In genomic region chr7:17019426-17020166, GRCm38 (mm10) we compare ENCODE assay signal across 29 mouse cellular contexts. TPM values are rescaled to one million over a fixed set of nuclear protein-coding genes. Genes with fewer than 3 reads are reported as not detected.
DNase-seq lines count a peak whose midpoint lies in the region; ATAC-seq and TF ChIP-seq lines count a peak whose summit lies in the region.
"Had no signal": no experiment of that assay in that cellular context is flagged by ENCODE, and none has a peak within 500 bp of the region (broad histone marks: within the 10 kb centered on the region; RNA-seq: fewer than 3 reads in every experiment).

No protein-coding gene starts in this region.

- 90% methylated on average over 7 of the region's 7 CpGs for WGBS in embryonic facial prominence, embryonic 13.5 days
- WGBS in embryonic facial prominence, embryonic 10.5 days, result 89% methylated on average over 7 of the region's 7 CpGs
- WGBS in neural tube, embryonic 15.5 days, result 88% methylated on average over 7 of the region's 7 CpGs

- no peak for DNase-seq in embryonic facial prominence, embryonic 10.5 days (ENCODE audit: low spot score)
- no peak for DNase-seq in layer of hippocampus, adult 2 months (ENCODE audit: low spot score in 2 of 2)
- DNase-seq in layer of hippocampus, postnatal 14 days (ENCODE audit: low spot score in 2 of 2), result no peak
- peak; percentile 42 for DNase-seq in brain, adult 2 months (ENCODE audit: low read depth, low spot score)
- peak; percentile 38 to 41 for DNase-seq in cerebellum, postnatal 25 days
- no peak for DNase-seq in kidney, postnatal 36 days
- DNase-seq: adrenal gland, adult 8-10 months; embryo, embryonic 11 days; gastrocnemius, postnatal 10 days; kidney, adult 18-20 months; kidney, postnatal 25 days; layer of hippocampus, postnatal 36 days; lung, postnatal 4 days; midbrain, embryonic 14.5 days; retina, postnatal 1 day; right cerebral cortex, postnatal 14 days had no signal

- no peaks in the 10 kb centered on the region for H3K27me3 ChIP-seq in embryonic facial prominence, embryonic 13.5 days
- H3K27me3 ChIP-seq in embryonic facial prominence, embryonic 10.5 days (replicated peaks; ENCODE audit: low read depth, poor library complexity, severe bottlenecking), result no peaks in the 10 kb centered on the region
- no peaks in the 10 kb centered on the region for H3K27me3 ChIP-seq in neural tube, embryonic 15.5 days (replicated peaks)
- H3K27me3 ChIP-seq: CH12.LX; kidney, embryonic 15.5 days; lung, embryonic 15.5 days had no signal

- H3K9ac ChIP-seq in embryonic facial prominence, embryonic 13.5 days, result 0 out of 2 replicates have a peak overlapping the region, but pooled peaks have one; percentile 27
- no peak overlapping the region for H3K9ac ChIP-seq in neural tube, embryonic 15.5 days (replicated peaks)
- H3K9ac ChIP-seq: kidney, embryonic 15.5 days; lung, embryonic 15.5 days had no signal

- H3K27ac ChIP-seq in embryonic facial prominence, embryonic 13.5 days, result no peak overlapping the region
- H3K27ac ChIP-seq in embryonic facial prominence, embryonic 10.5 days (replicated peaks), result no peak overlapping the region
- peak overlapping the region; percentile 55; the same call in 1 of the 2 replicates for H3K27ac ChIP-seq in layer of hippocampus, adult 2 months
- no peak overlapping the region for H3K27ac ChIP-seq in neural tube, embryonic 15.5 days (replicated peaks)
- H3K27ac ChIP-seq: kidney, embryonic 15.5 days; lung, embryonic 15.5 days had no signal

- H3K9me3 ChIP-seq in embryonic facial prominence, embryonic 13.5 days, result no peaks in the 10 kb centered on the region
- H3K9me3 ChIP-seq in embryonic facial prominence, embryonic 10.5 days, result no peaks in the 10 kb centered on the region
- no peaks in the 10 kb centered on the region for H3K9me3 ChIP-seq in neural tube, embryonic 15.5 days (replicated peaks)
- H3K9me3 ChIP-seq: kidney, embryonic 15.5 days; lung, embryonic 15.5 days had no signal

- H3K4me2 ChIP-seq in embryonic facial prominence, embryonic 13.5 days, result no peak overlapping the region
- H3K4me2 ChIP-seq in neural tube, embryonic 15.5 days, result no peak overlapping the region
- H3K4me2 ChIP-seq: kidney, embryonic 15.5 days; lung, embryonic 15.5 days had no signal

- H3K4me1 ChIP-seq in embryonic facial prominence, embryonic 13.5 days, result peaks cover 11% of the 10 kb centered on the region
- peaks cover 10% of the 10 kb centered on the region; the same call in 1 of the 2 replicates for H3K4me1 ChIP-seq in embryonic facial prominence, embryonic 10.5 days
- peaks cover 27% of the 10 kb centered on the region for H3K4me1 ChIP-seq in neural tube, embryonic 15.5 days

- no peak for ATAC-seq in embryonic facial prominence, embryonic 13.5 days (ENCODE audit: insufficient number of reproducible peaks, insufficient read depth, low FRiP score, low TSS enrichment, low read depth)
- ATAC-seq in neural tube, embryonic 15.5 days (ENCODE audit: low FRiP score), result no peak
- ATAC-seq: forebrain, embryonic 16.5 days; hindbrain, embryonic 16.5 days had no signal

- TF ChIP-seq CTCF in layer of hippocampus, adult 2 months (conservative IDR thresholded peaks at IDR 0.05), result no peak

- peaks cover 87% of the 10 kb centered on the region for H3K36me3 ChIP-seq in embryonic facial prominence, embryonic 13.5 days
- peaks cover 97% of the 10 kb centered on the region for H3K36me3 ChIP-seq in embryonic facial prominence, embryonic 10.5 days (replicated peaks)
- peaks cover 61% of the 10 kb centered on the region for H3K36me3 ChIP-seq in neural tube, embryonic 15.5 days

- H3K4me3 ChIP-seq in embryonic facial prominence, embryonic 13.5 days, result no peak overlapping the region
- H3K4me3 ChIP-seq in embryonic facial prominence, embryonic 10.5 days, result no peak overlapping the region
- H3K4me3 ChIP-seq in layer of hippocampus, adult 2 months, result no peak overlapping the region
- no peak overlapping the region for H3K4me3 ChIP-seq in neural tube, embryonic 15.5 days (replicated peaks)
- H3K4me3 ChIP-seq: erythroblast, embryonic 14.5 days; kidney, embryonic 15.5 days; lung, embryonic 15.5 days had no signal

RNA-seq across cellular contexts. Expression of gene Ppp5c, which starts 8.1 kb away (rescaled TPM):
- polyA plus RNA-seq in embryonic facial prominence, embryonic 13.5 days (2015; fragmentation: Nextera tagmentation; extraction: Ambion mirVana), result 109 and 112 TPM in 2 replicates
- polyA plus RNA-seq in embryonic facial prominence, embryonic 10.5 days (2016; fragmentation: Nextera tagmentation; extraction: Ambion mirVana), result 138 and 146 TPM in 2 replicates
- 100 to 1,000 TPM; 148 to 155 TPM for total RNA-seq in layer of hippocampus, adult 2 months (2021)
- total RNA-seq in layer of hippocampus, postnatal 14 days (2021), result 100 to 1,000 TPM; 149 to 163 TPM
- 128 TPM in 2 replicates for polyA plus RNA-seq in neural tube, embryonic 15.5 days (2015; fragmentation: Nextera tagmentation; extraction: Ambion mirVana)

RNA-seq across cellular contexts. Expression of gene Ccdc8, which starts 27.1 kb away (rescaled TPM):
- 20.7 and 22.1 TPM in 2 replicates for polyA plus RNA-seq in embryonic facial prominence, embryonic 13.5 days (2015; fragmentation: Nextera tagmentation; extraction: Ambion mirVana)
- 10.5 and 11.9 TPM in 2 replicates for polyA plus RNA-seq in embryonic facial prominence, embryonic 10.5 days (2016; fragmentation: Nextera tagmentation; extraction: Ambion mirVana)
- 1 to 10 TPM; 1.8 to 2.2 TPM for total RNA-seq in layer of hippocampus, adult 2 months (2021)
- total RNA-seq in layer of hippocampus, postnatal 14 days (2021), result 1 to 10 TPM; 3.0 to 3.1 TPM
- polyA plus RNA-seq in neural tube, embryonic 15.5 days (2015; fragmentation: Nextera tagmentation; extraction: Ambion mirVana), result 7.7 and 13.9 TPM in 2 replicates

RNA-seq across cellular contexts. Expression of gene Gm42372, which starts 36.7 kb away (rescaled TPM):
- polyA plus RNA-seq in embryonic facial prominence, embryonic 13.5 days (2015; fragmentation: Nextera tagmentation; extraction: Ambion mirVana), result 0.18 and 0.25 TPM in 2 replicates
- 0.59 and 0.86 TPM in 2 replicates for polyA plus RNA-seq in embryonic facial prominence, embryonic 10.5 days (2016; fragmentation: Nextera tagmentation; extraction: Ambion mirVana)
- total RNA-seq in layer of hippocampus, adult 2 months (2021), result 10 to 100 TPM; 52.3 to 55.5 TPM
- total RNA-seq in layer of hippocampus, postnatal 14 days (2021), result 10 to 100 TPM; 46.2 to 49.3 TPM
- 5.7 and 6.4 TPM in 2 replicates for polyA plus RNA-seq in neural tube, embryonic 15.5 days (2015; fragmentation: Nextera tagmentation; extraction: Ambion mirVana)
- total RNA-seq: liver, adult 2 months had no signal
- polyA plus RNA-seq: C2C12; erythroblast, embryonic 14.5 days; liver, adult 2 months; urinary bladder, adult 2 months had no signal

RNA-seq across cellular contexts. Expression of gene Hif3a, which starts 42.6 kb away (rescaled TPM):
- polyA plus RNA-seq in embryonic facial prominence, embryonic 13.5 days (2015; fragmentation: Nextera tagmentation; extraction: Ambion mirVana), result 14.7 and 16.5 TPM in 2 replicates
- polyA plus RNA-seq in embryonic facial prominence, embryonic 10.5 days (2016; fragmentation: Nextera tagmentation; extraction: Ambion mirVana), result 5.6 and 5.7 TPM in 2 replicates
- total RNA-seq in layer of hippocampus, adult 2 months (2021), result 10 to 100 TPM; 16.0 to 16.6 TPM
- 10 to 100 TPM; 13.7 to 18.7 TPM for total RNA-seq in layer of hippocampus, postnatal 14 days (2021)
- 5.3 and 11.7 TPM in 2 replicates for polyA plus RNA-seq in neural tube, embryonic 15.5 days (2015; fragmentation: Nextera tagmentation; extraction: Ambion mirVana)
- total RNA-seq: monocyte, adult 5-6 weeks had no signal
- polyA plus RNA-seq: C2C12 had no signal

RNA-seq across cellular contexts. Expression of gene Psg16, which starts 54.2 kb away (rescaled TPM):
- 0.14 and 0.21 TPM in 2 replicates for polyA plus RNA-seq in embryonic facial prominence, embryonic 13.5 days (2015; fragmentation: Nextera tagmentation; extraction: Ambion mirVana)
- 0.09 and 0.10 TPM in 2 replicates for polyA plus RNA-seq in embryonic facial prominence, embryonic 10.5 days (2016; fragmentation: Nextera tagmentation; extraction: Ambion mirVana)
- 1 to 10 TPM; 3.5 to 4.1 TPM for total RNA-seq in layer of hippocampus, adult 2 months (2021)
- 1 to 10 TPM; 3.4 TPM for total RNA-seq in layer of hippocampus, postnatal 14 days (2021)
- polyA plus RNA-seq in neural tube, embryonic 15.5 days (2015; fragmentation: Nextera tagmentation; extraction: Ambion mirVana), result 2.7 and 2.9 TPM in 2 replicates
- total RNA-seq: CH12.LX; liver, adult 2 months had no signal
- polyA plus RNA-seq: C2C12; erythroblast, embryonic 14.5 days; liver, adult 2 months; small intestine, adult 2 months had no signal

Comparison
In these comparisons a context has a peak if more than half of its experiments do, and no peak if none do; other contexts are left out.
1. DNase-seq: peak in brain, adult 2 months (single experiment) and cerebellum, postnatal 25 days (2 of 2); none in embryonic facial prominence, embryonic 10.5 days (single experiment), layer of hippocampus, adult 2 months (0 of 2), layer of hippocampus, postnatal 14 days (0 of 2) and kidney, postnatal 36 days (0 of 2).